8 mouse cellular contexts compared by ENCODE assay signal in the genomic region with DNA sequence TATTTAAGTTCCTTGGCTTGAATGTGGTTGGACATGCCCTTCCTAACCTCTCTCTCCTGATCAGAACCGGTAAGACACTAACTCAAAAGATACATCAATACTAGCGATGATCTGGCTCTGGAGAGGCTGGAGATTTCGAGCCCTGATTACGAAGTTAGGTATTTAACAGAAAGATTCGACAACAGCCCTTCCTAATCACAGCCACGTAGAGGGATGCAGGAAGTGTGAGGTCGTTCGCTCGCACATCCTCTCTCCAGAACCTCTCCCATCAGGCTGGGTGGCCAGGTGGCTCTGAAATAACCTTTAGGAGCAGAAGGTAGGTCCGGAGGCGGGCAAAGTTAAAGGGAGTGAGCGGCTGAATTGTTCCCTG. TPM values are rescaled to one million over a fixed set of nuclear protein-coding genes. Genes with fewer than 3 reads are reported as not detected.
DNase-seq lines count a peak whose midpoint lies in the region; ATAC-seq and TF ChIP-seq lines count a peak whose summit lies in the region.

A gene (plus strand): TSS at position 206 of the 370 bp plus-strand sequence.

- H3K9ac ChIP-seq in kidney, embryonic 14.5 days (ENCODE audit: low read depth, low read length), result peak within 1 kb of the TSS; percentile 93
- H3K9ac ChIP-seq in forebrain, embryonic 14.5 days (ENCODE audit: low read length), result peak within 1 kb of the TSS; percentile 72
- H3K9ac ChIP-seq in neural tube, embryonic 14.5 days (replicated peaks; ENCODE audit: low read depth, low read length), result peak within 1 kb of the TSS; percentile 77

- TF ChIP-seq CTCF in Patski (IDR thresholded peaks at IDR 0.05), result no peak

- no peak for ATAC-seq in kidney, embryonic 14.5 days (ENCODE audit: low FRiP score, low TSS enrichment)
- ATAC-seq in Patski, result no peak
- no peak for ATAC-seq in forebrain, embryonic 14.5 days
- ATAC-seq in neural tube, embryonic 14.5 days (ENCODE audit: low read depth), result no peak
- no peak for ATAC-seq in cerebellum, adult (ENCODE audit: insufficient number of reproducible peaks, low FRiP score, low TSS enrichment)

- DNase-seq in kidney, adult 9 months, result no peak
- no peak for DNase-seq in Patski (ENCODE audit: low read depth, low spot score)
- DNase-seq in forebrain, embryonic 14.5 days (ENCODE audit: low spot score), result no peak
- DNase-seq in left cerebral cortex, postnatal 14 days (ENCODE audit: low spot score in 2 of 2), result no peak
- no peak for DNase-seq in kidney, adult 18-20 months

- WGBS in kidney, embryonic 14.5 days, result 1% methylated on average over 12 of the region's 12 CpGs
- 3% methylated on average over 12 of the region's 12 CpGs for WGBS in forebrain, embryonic 14.5 days
- 2% methylated on average over 12 of the region's 12 CpGs for WGBS in neural tube, embryonic 14.5 days

- in situ Hi-C loops in Patski (cut with MboI; ENCODE audit: low pct_unique_long_range_greater_than_20kb), result no loop called here

- H3K4me3 ChIP-seq in kidney, embryonic 14.5 days (ENCODE audit: low read length), result peak within 1 kb of the TSS; percentile 84
- H3K4me3 ChIP-seq in forebrain, embryonic 14.5 days (ENCODE audit: low read depth, low read length), result peak within 1 kb of the TSS; percentile 55
- peak within 1 kb of the TSS; percentile 70 for H3K4me3 ChIP-seq in neural tube, embryonic 14.5 days (ENCODE audit: low read depth, low read length)

- H3K4me1 ChIP-seq in kidney, embryonic 14.5 days (ENCODE audit: control insufficient read depth, insufficient read depth, low read length), result peaks cover 33% of the 10 kb centered on the region
- peaks cover 21% of the 10 kb centered on the region for H3K4me1 ChIP-seq in forebrain, embryonic 14.5 days (ENCODE audit: control insufficient read depth, insufficient read depth, low read length)
- H3K4me1 ChIP-seq in neural tube, embryonic 14.5 days (ENCODE audit: control insufficient read depth, insufficient read depth, low read length), result peaks cover 6% of the 10 kb centered on the region; the same call in 1 of the 2 replicates

- H3K27me3 ChIP-seq in kidney, embryonic 14.5 days (ENCODE audit: control insufficient read depth, insufficient read depth, low read length), result no peaks in the 10 kb centered on the region
- H3K27me3 ChIP-seq in Patski, result no peaks in the 10 kb centered on the region
- H3K27me3 ChIP-seq in forebrain, embryonic 14.5 days (replicated peaks; ENCODE audit: control insufficient read depth, insufficient read depth, low read length), result no peaks in the 10 kb centered on the region
- H3K27me3 ChIP-seq in neural tube, embryonic 14.5 days (ENCODE audit: control insufficient read depth, insufficient read depth, low read length), result no peaks in the 10 kb centered on the region; the same call in 1 of the 2 replicates

- intact Hi-C loops in left cerebral cortex, postnatal 14 days (cut with DNase I), result no loop called here

- POLR2A ChIA-PET in Patski (lab: Charles Lee), result interaction anchor here (0.7 kb wide), 1 partner anchor 287 kb away, joined by 5 read pairs; no protein-coding TSS in a partner anchor

- peak within 1 kb of the TSS; percentile 68 for H3K4me2 ChIP-seq in kidney, embryonic 14.5 days (replicated peaks; ENCODE audit: low read depth, low read length)
- peak within 1 kb of the TSS; percentile 73 for H3K4me2 ChIP-seq in forebrain, embryonic 14.5 days (ENCODE audit: low read length)
- H3K4me2 ChIP-seq in neural tube, embryonic 14.5 days (ENCODE audit: low read depth, low read length), result peak within 1 kb of the TSS; percentile 62

- peak within 1 kb of the TSS; percentile 93 for H3K27ac ChIP-seq in kidney, embryonic 14.5 days (ENCODE audit: low read depth, low read length)
- H3K27ac ChIP-seq in forebrain, embryonic 14.5 days (ENCODE audit: low read depth, low read length), result peak within 1 kb of the TSS; percentile 94
- peak within 1 kb of the TSS; percentile 90 for H3K27ac ChIP-seq in neural tube, embryonic 14.5 days (ENCODE audit: low read depth, low read length)

- H3K36me3 ChIP-seq in kidney, embryonic 14.5 days (ENCODE audit: control insufficient read depth, insufficient read depth, low read length), result no peaks in the 10 kb centered on the region
- no peaks in the 10 kb centered on the region for H3K36me3 ChIP-seq in forebrain, embryonic 14.5 days (ENCODE audit: control insufficient read depth, insufficient read depth, low read length)
- H3K36me3 ChIP-seq in neural tube, embryonic 14.5 days (ENCODE audit: control insufficient read depth, insufficient read depth, low read length), result no peaks in the 10 kb centered on the region

- no peaks in the 10 kb centered on the region for H3K9me3 ChIP-seq in kidney, embryonic 14.5 days (ENCODE audit: control insufficient read depth, low read length)
- no peaks in the 10 kb centered on the region for H3K9me3 ChIP-seq in forebrain, embryonic 14.5 days (replicated peaks; ENCODE audit: control insufficient read depth, low read length)
- no peaks in the 10 kb centered on the region for H3K9me3 ChIP-seq in neural tube, embryonic 14.5 days (ENCODE audit: control insufficient read depth, low read length)

- CTCF ChIA-PET in Patski (lab: Charles Lee), result no interaction called here

RNA-seq across cellular contexts. Expression of the gene that starts here (rescaled TPM):
- 51.5 and 55.2 TPM in 2 replicates for polyA plus RNA-seq in kidney, embryonic 14.5 days (2014; fragmentation: Nextera tagmentation; extraction: Ambion mirVana)
- 43.8 TPM for polyA plus RNA-seq in Patski (2021)
- 38.6 and 39.0 TPM in 2 replicates for polyA plus RNA-seq in forebrain, embryonic 14.5 days (2014; fragmentation: Nextera tagmentation; extraction: Ambion mirVana)
- 10 to 100 TPM; 36.7 to 37.2 TPM for total RNA-seq in left cerebral cortex, postnatal 14 days (2021)
- 32.6 and 41.6 TPM in 2 replicates for polyA plus RNA-seq in neural tube, embryonic 14.5 days (2014; fragmentation: Nextera tagmentation; extraction: Ambion mirVana)
